Mouse (Mus musculus): ENCODE measurements around the gene Iffo2.
A peak's percentile ranks its signal among the peaks of the same experiment; 100 is the strongest.

The Iffo2 gene

GRCm38 (mm10) chr4:139639801-139640200 is 109.5 kb downstream of the Iffo2 start:
- DNase-seq (ENCODE audit: inconsistent ontology term): no peak

DNA sequence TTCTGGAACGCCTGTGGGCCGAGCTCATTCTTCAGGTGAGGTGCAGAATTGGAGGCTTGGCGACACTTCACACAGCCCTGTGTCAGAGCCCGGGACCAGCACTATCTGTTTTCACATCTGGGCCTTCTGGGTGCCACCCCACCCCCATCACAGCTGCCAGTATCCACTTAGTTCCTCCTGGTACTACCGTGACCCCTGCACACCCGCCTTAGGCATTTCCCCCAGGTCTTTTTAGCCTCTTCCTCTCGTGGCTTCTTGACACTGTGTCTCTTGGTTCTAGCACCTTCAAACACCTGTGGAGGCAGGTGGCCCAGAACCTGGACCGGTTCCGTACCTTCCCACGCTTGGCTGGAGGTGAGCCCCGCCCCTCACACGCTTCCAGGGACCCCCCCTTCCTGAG is 110.0 kb downstream of the Iffo2 start:
- no peak for DNase-seq (ENCODE audit: inconsistent ontology term)

GRCm38 (mm10) chr4:139640775-139641174 is 110.4 kb downstream of the Iffo2 start:
- no peak for DNase-seq (ENCODE audit: inconsistent ontology term)

DNA sequence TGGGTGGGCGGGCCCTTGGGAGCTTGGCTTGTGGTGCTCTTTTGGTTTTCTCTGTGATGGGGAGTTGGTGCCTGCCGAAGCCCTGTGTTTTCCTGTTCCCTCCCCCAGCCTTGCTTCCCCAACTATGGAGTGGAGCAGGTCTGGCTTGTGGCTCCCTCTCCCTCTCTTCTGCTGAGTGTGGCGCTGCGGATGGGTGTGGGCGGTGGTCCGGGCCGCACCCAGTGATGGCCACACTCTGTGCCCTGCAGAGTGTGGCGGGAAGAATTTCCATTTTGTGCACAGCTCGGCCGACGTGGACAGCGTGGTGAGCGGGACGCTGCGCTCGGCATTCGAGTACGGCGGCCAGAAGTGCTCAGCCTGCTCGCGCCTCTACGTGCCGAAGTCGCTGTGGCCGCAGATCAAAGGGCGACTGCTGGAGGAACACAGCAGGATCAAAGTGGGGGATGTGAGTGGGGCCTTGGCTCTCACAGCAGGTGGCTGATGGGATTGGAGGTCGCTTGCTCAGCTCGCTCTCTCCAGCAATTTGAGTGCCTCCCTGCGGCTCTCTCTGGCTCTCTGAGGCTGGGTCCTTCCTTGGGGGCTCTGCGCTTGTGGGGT is 111.6 kb downstream of the Iffo2 start:
- no peak for DNase-seq (ENCODE audit: inconsistent ontology term)

DNA sequence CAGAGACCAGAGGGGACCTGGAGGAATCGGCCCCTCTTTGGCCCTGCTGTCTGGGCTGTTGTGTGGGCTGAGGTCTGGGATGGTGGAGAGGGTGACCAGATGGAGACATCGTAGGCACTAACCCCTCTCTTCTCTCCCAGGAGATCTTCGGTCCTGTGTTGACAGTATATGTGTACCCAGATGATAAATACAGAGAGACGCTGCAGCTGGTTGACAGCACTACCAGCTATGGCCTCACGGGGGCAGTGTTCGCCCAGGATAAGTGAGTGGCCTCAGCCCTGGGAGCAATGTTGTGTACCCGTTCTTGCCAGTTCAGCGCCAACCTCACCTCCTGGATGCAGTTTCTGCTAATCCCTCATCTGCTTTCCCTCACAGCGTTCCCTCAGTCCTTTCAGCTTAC is 113.6 kb downstream of the Iffo2 start:
- DNase-seq (ENCODE audit: inconsistent ontology term): peak; percentile 52

DNA sequence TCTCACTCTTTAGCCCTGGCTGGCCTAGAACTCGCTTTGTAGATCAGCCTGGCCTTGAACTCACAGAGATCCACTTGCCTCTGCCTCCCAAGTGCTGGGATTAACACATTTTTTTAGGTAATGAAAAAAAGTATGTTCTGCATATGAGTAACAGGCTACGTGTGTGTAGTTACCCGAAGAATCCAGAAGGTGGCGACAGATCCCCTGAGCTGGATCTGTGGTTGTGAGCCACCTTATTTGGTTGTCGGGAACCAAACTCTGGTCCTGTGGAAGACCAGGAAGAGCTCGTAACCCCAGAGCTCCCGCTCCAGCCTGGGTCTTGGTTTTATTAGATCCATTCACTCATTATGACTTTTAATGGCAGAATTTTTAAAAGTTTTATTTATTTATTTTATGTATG is 116.6 kb downstream of the Iffo2 start:
- no peak for DNase-seq (ENCODE audit: inconsistent ontology term)

DNA sequence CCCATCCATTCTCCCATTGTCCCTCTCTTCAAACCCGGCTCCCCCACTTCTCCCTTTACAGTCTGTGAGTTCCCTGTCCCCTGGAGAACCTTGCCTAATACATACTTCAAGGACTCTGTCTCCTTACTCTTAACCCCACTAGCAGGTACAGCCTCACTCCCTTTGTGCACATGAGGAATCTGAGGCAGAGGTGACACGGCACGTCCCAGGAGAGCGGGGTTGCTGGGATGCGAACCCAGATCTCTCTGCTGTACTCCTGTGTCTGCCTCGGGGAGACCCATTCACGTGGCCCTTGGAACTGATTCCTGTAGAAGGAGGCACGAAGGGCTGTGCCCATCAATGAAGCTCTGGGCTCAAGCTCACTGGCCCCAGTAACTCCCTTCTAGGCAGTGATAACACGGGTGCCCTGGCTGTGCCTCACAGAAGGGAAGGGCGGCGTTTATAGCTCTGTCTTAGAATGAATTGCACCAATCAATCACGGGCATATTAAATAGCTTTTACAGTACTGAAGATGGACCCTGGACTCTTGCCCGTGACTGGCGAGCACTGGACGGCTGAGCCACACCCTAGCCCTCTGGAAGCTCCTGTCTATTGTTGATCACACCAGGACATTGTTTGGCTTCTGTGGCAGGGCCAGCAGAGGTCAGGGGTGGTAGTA is 119.9 kb downstream of the Iffo2 start:
- no peak for DNase-seq (ENCODE audit: inconsistent ontology term)

- DNase-seq (ENCODE audit: inconsistent ontology term): no peak
Measured at GRCm38 (mm10) chr4:139650907-139651306, 120.6 kb downstream of the Iffo2 start.

DNA sequence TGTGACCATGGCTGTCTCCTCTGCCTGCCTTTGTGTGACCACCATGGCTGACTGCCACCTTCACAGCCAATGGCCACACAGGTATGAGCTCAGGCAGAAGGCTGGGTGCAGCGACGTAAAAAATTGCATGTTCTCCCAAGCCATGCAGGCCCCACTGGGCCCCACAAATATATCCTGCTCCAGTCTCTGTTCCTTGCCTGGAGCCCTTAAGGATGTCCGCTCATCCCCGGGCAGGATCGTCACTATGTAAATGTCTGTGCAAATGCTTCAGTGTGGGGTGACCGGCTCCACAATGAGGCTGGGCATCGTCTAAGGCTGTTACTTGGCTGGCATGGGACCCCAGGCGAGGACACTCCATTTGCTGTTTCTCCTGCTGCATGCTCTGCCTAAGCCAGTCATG is 122.9 kb downstream of the Iffo2 start, which contains the start of gene Tas1r2:
Tas1r2 (plus strand) TSS at position 301 of the 400 bp plus-strand sequence.
- no peak for DNase-seq (ENCODE audit: inconsistent ontology term)

DNA sequence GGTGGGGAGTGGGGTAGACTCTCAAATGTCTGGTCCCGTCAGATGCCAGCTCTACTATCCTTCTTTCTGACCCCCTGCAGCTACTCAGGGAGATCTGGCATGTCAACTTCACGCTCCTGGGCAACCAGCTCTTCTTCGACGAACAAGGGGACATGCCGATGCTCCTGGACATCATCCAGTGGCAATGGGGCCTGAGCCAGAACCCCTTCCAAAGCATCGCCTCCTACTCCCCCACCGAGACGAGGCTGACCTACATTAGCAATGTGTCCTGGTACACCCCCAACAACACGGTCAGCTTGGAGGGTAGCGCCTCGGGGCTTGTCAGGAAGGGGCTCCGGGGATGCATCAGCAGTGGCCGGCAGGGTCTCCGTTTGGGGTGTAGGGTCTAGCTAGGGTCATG is 131.5 kb downstream of the Iffo2 start:
- peak; percentile 20 for DNase-seq (ENCODE audit: inconsistent ontology term)

GRCm38 (mm10) chr4:139667632-139668031 is 137.3 kb downstream of the Iffo2 start:
- peak; percentile 64 for DNase-seq (ENCODE audit: inconsistent ontology term)

- peak; percentile 58 for DNase-seq (ENCODE audit: inconsistent ontology term)
Measured at GRCm38 (mm10) chr4:139669847-139670246, 139.5 kb downstream of the Iffo2 start.

Data from Muller cell, postnatal 12 days (primary cell).